Mouse (Mus musculus) ES-Bruce4 (cell line): Measurements from ENCODE around the gene Mob3a.

Source experiments
- CTCF ChIP-seq: IDR thresholded peaks from one replicate; pipeline ENCODE4 v1.8.1; 2011; ENCODE audit warnings: low read depth, low read length
- POLR2A ChIP-seq: IDR thresholded peaks from one replicate; pipeline ENCODE4 v1.8.1; 2011; ENCODE audit warnings: low read length; ENCODE audit not compliant: insufficient read depth

DNA sequence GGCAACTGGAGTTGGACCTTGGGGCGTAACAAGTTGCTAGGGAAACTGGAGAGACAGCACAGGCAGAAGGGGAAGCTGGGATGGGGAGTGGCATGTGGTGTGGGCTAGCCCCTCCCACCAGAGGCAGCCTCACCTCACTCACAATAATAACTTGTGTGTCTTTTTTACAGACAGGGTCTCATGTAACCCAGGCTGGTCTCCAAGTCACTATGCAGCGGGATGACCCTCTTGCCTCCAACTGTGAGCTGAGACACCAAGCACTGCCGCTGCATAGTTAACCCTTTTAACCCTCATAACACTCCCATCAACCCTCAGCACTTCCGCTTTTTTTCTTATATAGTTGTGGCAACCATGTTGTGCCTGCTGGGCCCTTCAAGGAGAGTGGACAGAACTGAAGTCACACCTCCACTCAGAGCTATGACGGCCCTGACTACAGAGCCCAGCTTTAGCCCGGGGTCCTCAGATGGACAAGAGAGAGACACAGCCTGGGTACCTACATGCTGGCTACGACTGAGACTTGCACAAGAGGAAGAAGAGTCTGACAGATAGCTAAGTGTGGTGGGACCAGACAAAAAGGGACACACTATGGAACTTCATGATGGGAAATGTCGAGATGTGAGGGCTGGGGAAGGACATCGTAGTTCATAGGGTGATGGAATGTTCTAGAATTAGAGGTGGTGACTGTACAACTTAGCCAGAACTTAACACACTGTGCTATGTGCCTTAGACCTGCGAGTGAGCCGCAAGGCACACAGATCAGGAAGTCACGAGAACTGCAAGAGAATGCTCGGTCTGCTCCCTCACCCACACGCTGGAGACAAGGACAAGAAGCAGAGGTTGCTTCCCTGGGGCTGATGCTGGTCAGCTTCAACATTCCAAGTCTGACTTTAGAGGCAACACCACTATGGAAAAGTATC, 9.3 kb downstream of the Mob3a start:
- TF ChIP-seq CTCF: no peak
- no peak for TF ChIP-seq POLR2A
